Mouse (Mus musculus): ENCODE measurements at regions not wholly inside any gene's neighbourhood (a gene's known extent, or its start where the extent isn't known, plus 50 kb on each side); places are given as distances from the start of the nearest gene placed in this dataset.
A peak's percentile ranks its signal among the peaks of the same experiment; 100 is the strongest.
"Not testable (repeated sequence)": the region's sequence is repeated elsewhere in the genome, so short reads cannot be mapped to it uniquely, and the experiment has no call there.

GRCm38 (mm10) chr2:53276435-53276834 is 84.9 kb downstream of the Arl6ip6 start:
- H3K4me2 ChIP-seq = no peak overlapping the region
- no peaks in the 10 kb centered on the region for H3K36me3 ChIP-seq
- H3K4me3 ChIP-seq (replicated peaks) = no peak overlapping the region
- no peaks in the 10 kb centered on the region for H3K9me3 ChIP-seq
- WGBS = 65% methylated on average over 1 of the region's 1 CpGs
- H3K27me3 ChIP-seq = no peaks in the 10 kb centered on the region
- H3K4me1 ChIP-seq (replicated peaks) = no peaks in the 10 kb centered on the region
- H3K27ac ChIP-seq = no peak overlapping the region
- no peak overlapping the region for H3K9ac ChIP-seq (replicated peaks)
- no peak for ATAC-seq (ENCODE audit: insufficient number of reproducible peaks, insufficient read depth, low FRiP score, low TSS enrichment, low read depth)

GRCm38 (mm10) chr2:53301712-53302423 is 110.3 kb downstream of the Arl6ip6 start:
- Histone ChIP-seq H3K9ac (replicated peaks) (no peak overlapping the region), H3K27ac (no peak overlapping the region), H3K4me3 (replicated peaks) (no peak overlapping the region), H3K27me3 (no peaks in the 10 kb centered on the region), H3K4me2 (no peak overlapping the region), H3K36me3 (no peaks in the 10 kb centered on the region), H3K4me1 (replicated peaks) (no peaks in the 10 kb centered on the region), H3K9me3 (no peaks in the 10 kb centered on the region)
- 92% methylated on average over 2 of the region's 2 CpGs for WGBS
- ATAC-seq (ENCODE audit: insufficient number of reproducible peaks, insufficient read depth, low FRiP score, low TSS enrichment, low read depth) = no peak

- H3K27ac ChIP-seq = no peak overlapping the region
- no peak overlapping the region for H3K9ac ChIP-seq (replicated peaks)
- H3K4me3 ChIP-seq (replicated peaks) = no peak overlapping the region
- WGBS = 38% methylated on average over 6 of the region's 6 CpGs
- H3K4me1 ChIP-seq (replicated peaks) = no peaks in the 10 kb centered on the region
- no peak overlapping the region for H3K4me2 ChIP-seq
- no peaks in the 10 kb centered on the region for H3K27me3 ChIP-seq
- H3K9me3 ChIP-seq = no peaks in the 10 kb centered on the region
- ATAC-seq (ENCODE audit: insufficient number of reproducible peaks, insufficient read depth, low FRiP score, low TSS enrichment, low read depth) = no peak
- no peaks in the 10 kb centered on the region for H3K36me3 ChIP-seq
These were observed 139.2 kb downstream of the Arl6ip6 start for GRCm38 (mm10) chr2:53330680-53331079.

GRCm38 (mm10) chr2:53359026-53359425 is 167.5 kb downstream of the Arl6ip6 start:
- no peak overlapping the region for H3K9ac ChIP-seq (replicated peaks)
- no peaks in the 10 kb centered on the region for H3K9me3 ChIP-seq
- H3K4me2 ChIP-seq = no peak overlapping the region
- H3K27ac ChIP-seq = no peak overlapping the region
- no peaks in the 10 kb centered on the region for H3K27me3 ChIP-seq
- H3K4me1 ChIP-seq (replicated peaks) = no peaks in the 10 kb centered on the region
- no peaks in the 10 kb centered on the region for H3K36me3 ChIP-seq
- ATAC-seq (ENCODE audit: insufficient number of reproducible peaks, insufficient read depth, low FRiP score, low TSS enrichment, low read depth) = no peak
- 58% methylated on average over 2 of the region's 2 CpGs for WGBS
- no peak overlapping the region for H3K4me3 ChIP-seq (replicated peaks)

GRCm38 (mm10) chr2:53382348-53382747 is 190.8 kb downstream of the Arl6ip6 start:
- Histone ChIP-seq H3K4me2 (no peak overlapping the region), H3K9me3 (no peaks in the 10 kb centered on the region), H3K4me1 (replicated peaks) (no peaks in the 10 kb centered on the region), H3K36me3 (no peaks in the 10 kb centered on the region), H3K27me3 (no peaks in the 10 kb centered on the region), H3K27ac (no peak overlapping the region), H3K4me3 (replicated peaks) (no peak overlapping the region), H3K9ac (replicated peaks) (no peak overlapping the region)
- WGBS = 39% methylated on average over 1 of the region's 1 CpGs
- no peak for ATAC-seq (ENCODE audit: insufficient number of reproducible peaks, insufficient read depth, low FRiP score, low TSS enrichment, low read depth)

GRCm38 (mm10) chr2:53384545-53385176 is 193.1 kb downstream of the Arl6ip6 start:
- no peaks in the 10 kb centered on the region for H3K9me3 ChIP-seq
- no peaks in the 10 kb centered on the region for H3K36me3 ChIP-seq
- no peak overlapping the region for H3K4me3 ChIP-seq (replicated peaks)
- no peaks in the 10 kb centered on the region for H3K27me3 ChIP-seq
- H3K4me1 ChIP-seq (replicated peaks) = no peaks in the 10 kb centered on the region
- H3K9ac ChIP-seq (replicated peaks) = no peak overlapping the region
- no peak overlapping the region for H3K27ac ChIP-seq
- 39% methylated on average over 8 of the region's 8 CpGs for WGBS
- no peak for ATAC-seq (ENCODE audit: insufficient number of reproducible peaks, insufficient read depth, low FRiP score, low TSS enrichment, low read depth)
- no peak overlapping the region for H3K4me2 ChIP-seq

DNA sequence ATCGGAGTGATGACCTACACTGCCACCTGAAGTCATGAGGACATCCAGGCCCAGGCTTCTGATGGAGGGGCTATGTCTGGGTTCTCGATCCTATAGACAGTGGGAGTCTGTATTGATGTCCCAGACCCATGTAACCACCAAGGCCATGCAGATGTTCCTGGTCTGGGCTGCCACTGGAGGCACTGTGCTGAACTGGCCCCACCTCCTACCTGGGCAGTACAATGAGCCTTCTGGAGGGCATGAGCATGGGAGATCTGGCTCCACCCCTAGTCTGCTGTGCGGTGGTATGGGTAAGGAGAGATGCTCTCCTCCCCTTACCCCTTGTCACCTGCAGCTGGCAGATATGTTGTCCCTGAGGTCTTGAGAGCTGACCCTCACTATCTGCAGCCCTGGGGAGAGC is 197.1 kb downstream of the Arl6ip6 start:
- WGBS = 81% methylated on average over 3 of the region's 3 CpGs
- H3K4me3 ChIP-seq (replicated peaks) = no peak overlapping the region
- H3K9me3 ChIP-seq = no peaks in the 10 kb centered on the region
- H3K27me3 ChIP-seq = no peaks in the 10 kb centered on the region
- H3K9ac ChIP-seq (replicated peaks) = no peak overlapping the region
- H3K27ac ChIP-seq = no peak overlapping the region
- H3K4me2 ChIP-seq = no peak overlapping the region
- H3K36me3 ChIP-seq = no peaks in the 10 kb centered on the region
- no peaks in the 10 kb centered on the region for H3K4me1 ChIP-seq (replicated peaks)
- ATAC-seq (ENCODE audit: insufficient number of reproducible peaks, insufficient read depth, low FRiP score, low TSS enrichment, low read depth) = no peak

DNA sequence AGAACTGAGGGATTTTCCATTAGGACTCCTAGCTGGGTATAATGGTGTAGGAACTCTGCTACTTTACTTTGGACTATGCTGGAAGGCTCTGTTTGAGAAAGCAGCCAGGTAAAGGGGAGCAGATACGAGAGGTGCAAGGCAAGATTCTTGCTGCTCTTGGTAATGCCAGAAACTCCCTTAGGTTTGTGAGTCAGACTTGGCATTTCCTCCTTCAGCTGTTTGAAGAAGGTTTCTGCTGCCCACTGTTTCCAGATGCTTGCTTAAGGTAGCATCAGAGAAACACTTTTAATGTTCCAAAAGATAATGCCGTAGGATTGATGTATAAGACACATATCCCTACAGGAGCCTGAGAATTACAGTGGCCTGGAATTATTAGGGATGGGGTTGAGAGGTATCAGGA is 222.9 kb downstream of the Arl6ip6 start:
- Histone ChIP-seq H3K9me3 (no peaks in the 10 kb centered on the region), H3K27me3 (no peaks in the 10 kb centered on the region), H3K4me2 (no peak overlapping the region), H3K9ac (replicated peaks) (no peak overlapping the region), H3K4me3 (replicated peaks) (no peak overlapping the region), H3K4me1 (replicated peaks) (no peaks in the 10 kb centered on the region), H3K27ac (no peak overlapping the region), H3K36me3 (no peaks in the 10 kb centered on the region)
- ATAC-seq (ENCODE audit: insufficient number of reproducible peaks, insufficient read depth, low FRiP score, low TSS enrichment, low read depth) = no peak
- WGBS = 92% methylated on average over 2 of the region's 2 CpGs

GRCm38 (mm10) chr2:53437046-53437815 is 245.7 kb downstream of the Arl6ip6 start:
- Histone ChIP-seq H3K9me3 (no peaks in the 10 kb centered on the region), H3K4me1 (replicated peaks) (no peaks in the 10 kb centered on the region), H3K4me2 (no peak overlapping the region), H3K9ac (replicated peaks) (no peak overlapping the region), H3K27me3 (no peaks in the 10 kb centered on the region), H3K27ac (no peak overlapping the region), H3K36me3 (no peaks in the 10 kb centered on the region), H3K4me3 (replicated peaks) (no peak overlapping the region)
- no peak for ATAC-seq (ENCODE audit: insufficient number of reproducible peaks, insufficient read depth, low FRiP score, low TSS enrichment, low read depth)
- 81% methylated on average over 5 of the region's 5 CpGs for WGBS

GRCm38 (mm10) chr2:53440301-53440700 is 248.8 kb downstream of the Arl6ip6 start:
- H3K36me3 ChIP-seq; H3K4me2 ChIP-seq; H3K4me1 ChIP-seq (replicated peaks); H3K27ac ChIP-seq; H3K9me3 ChIP-seq; H3K4me3 ChIP-seq (replicated peaks); H3K9ac ChIP-seq (replicated peaks); H3K27me3 ChIP-seq: not testable (repeated sequence)
- WGBS = 51% methylated on average over 3 of the region's 3 CpGs
- ATAC-seq (ENCODE audit: insufficient number of reproducible peaks, insufficient read depth, low FRiP score, low TSS enrichment, low read depth) = peak; percentile 56; the same call in 1 of the 2 replicates

GRCm38 (mm10) chr2:53460265-53460664 is 268.7 kb downstream of the Arl6ip6 start:
- H3K9ac ChIP-seq (replicated peaks) = no peak overlapping the region
- no peak overlapping the region for H3K27ac ChIP-seq

More at GRCm38 (mm10) chr2:53460265-53460664, 268.7 kb downstream of the Arl6ip6 start:
- ATAC-seq (ENCODE audit: insufficient number of reproducible peaks, insufficient read depth, low FRiP score, low TSS enrichment, low read depth) = no peak
- WGBS = 86% methylated on average over 3 of the region's 3 CpGs
- H3K27me3 ChIP-seq = no peaks in the 10 kb centered on the region
- H3K9me3 ChIP-seq = no peaks in the 10 kb centered on the region
- no peak overlapping the region for H3K4me3 ChIP-seq (replicated peaks)
- no peaks in the 10 kb centered on the region for H3K36me3 ChIP-seq
- H3K4me1 ChIP-seq (replicated peaks) = no peaks in the 10 kb centered on the region
- H3K4me2 ChIP-seq = no peak overlapping the region
